Mouse (Mus musculus): ENCODE measurements at regions not wholly inside any gene's neighbourhood (a gene's known extent, or its start where the extent isn't known, plus 50 kb on each side); places are given as distances from the start of the nearest gene placed in this dataset.
A peak's percentile ranks its signal among the peaks of the same experiment; 100 is the strongest.

DNA sequence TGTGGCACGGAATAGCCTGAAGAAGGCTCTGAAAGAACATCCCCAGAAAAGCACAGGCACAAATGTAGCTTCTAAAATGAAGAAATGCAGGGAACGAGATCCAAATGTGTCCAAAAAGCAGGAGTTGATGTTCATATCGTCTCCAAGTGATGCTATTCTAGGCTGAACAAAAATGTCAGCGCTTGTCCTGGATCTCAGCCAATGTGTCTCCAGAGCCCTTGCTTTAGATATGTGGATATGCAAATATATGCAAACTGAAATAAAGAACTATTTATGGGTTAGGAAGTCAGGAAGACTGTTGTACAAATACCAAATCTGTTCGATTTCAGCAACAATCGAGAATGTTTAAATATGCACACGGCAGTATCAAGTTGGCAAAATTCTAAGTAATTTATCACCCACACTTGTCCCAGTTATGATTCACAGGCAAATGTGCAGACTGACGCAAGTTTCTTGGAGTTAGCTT is 320.4 kb downstream of the Synb start:
- DNase-seq, result peak; percentile 31

DNA sequence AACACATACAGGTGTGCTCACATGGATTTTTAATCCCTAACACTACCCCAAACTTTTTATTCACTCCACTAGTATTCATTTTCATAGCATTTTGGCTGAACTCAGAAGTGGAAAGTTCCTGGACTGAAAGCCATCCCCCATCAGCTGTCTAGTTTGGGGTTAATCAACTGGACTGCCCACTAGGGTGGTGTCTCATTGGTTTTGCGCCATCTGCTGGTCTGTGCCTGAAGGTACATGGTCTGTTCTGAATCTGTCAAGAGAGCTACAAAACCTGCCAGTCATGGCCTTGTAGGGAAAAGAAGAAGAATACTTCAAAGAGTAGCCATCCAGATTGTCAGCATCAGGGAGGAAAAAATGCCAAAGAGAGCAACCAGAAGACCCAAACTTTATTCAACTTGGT is 327.3 kb downstream of the Synb start:
- DNase-seq, result peak; percentile 77

DNA sequence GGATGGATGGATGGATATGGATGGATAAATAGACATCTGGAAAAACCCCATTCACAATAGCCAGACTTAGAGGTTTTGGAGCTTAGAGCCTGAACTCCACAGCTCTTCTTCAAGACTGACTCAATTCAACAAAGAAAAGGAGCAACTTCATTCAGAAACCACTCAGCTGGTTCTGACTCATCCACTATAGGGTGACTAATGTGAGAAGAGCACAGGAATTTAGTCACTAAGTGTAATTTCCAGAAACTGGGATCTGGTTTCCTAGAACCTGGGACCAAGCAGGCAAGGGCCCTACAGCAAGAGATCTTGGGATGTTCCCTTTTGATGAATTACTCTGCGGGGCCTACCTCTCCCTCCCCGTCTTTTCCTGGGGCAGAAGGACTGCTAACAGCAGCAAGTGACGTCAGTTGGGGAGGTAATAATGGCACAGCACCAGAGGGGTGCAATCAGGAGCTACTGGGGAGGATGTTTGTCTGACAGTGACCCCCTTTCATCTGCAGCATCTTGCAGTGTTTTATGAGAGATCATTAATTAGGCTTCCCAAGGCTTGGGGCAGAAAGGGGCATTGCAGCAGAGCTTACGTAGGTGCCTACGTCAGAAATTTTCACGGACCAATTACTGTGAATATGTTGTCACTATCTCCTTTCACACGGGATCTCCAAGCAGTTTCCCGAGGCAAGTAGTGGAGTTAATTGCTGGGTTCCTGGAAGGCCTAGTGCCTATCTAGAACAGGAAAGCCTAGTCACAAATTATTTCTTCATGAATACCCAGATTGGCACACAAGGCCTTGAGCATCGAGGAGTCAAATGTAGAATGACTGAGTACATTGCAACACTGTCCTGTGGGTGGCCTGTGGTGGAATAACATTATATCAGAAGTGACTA is 339.3 kb downstream of the Synb start:
- DNase-seq, result no peak

DNA sequence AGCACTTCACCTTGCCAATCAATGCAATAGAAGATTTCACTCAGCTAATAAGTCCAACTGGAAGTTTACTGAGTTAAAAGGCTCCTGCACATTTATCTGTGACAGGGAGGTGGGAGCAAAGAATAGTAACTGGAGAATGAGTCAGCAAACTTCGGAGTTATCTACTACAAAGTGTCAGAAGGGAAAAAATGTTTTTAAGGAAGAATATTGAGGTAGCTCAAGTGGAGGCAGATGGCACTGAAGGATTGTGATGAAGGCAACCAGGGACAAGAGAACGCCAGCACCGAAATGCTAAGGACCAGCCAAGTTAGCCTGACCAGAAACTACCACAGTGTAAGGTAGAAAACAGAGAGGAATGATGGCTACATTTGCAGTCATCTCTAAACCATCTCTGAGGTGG is 348.2 kb downstream of the Synb start:
- no peak for DNase-seq

DNA sequence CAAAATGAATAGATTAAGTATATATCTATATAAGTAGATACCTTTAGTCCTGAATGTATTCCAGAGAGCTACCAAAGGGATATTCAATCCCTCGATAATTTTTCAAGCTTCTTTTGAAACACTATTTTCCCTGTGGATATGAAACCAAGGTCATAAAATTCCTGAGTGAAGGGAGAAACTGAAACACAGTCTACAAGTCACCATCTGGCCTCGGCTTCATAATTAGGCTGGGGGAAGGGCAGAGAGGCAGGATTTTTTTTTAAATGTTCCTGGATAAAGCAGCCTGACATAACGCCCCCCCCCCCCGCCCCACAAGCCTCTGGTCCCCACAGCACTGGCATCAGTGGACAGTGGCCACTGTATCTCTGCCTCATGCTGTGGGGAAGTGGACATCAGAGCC is 348.7 kb downstream of the Synb start:
- DNase-seq, result no peak

DNA sequence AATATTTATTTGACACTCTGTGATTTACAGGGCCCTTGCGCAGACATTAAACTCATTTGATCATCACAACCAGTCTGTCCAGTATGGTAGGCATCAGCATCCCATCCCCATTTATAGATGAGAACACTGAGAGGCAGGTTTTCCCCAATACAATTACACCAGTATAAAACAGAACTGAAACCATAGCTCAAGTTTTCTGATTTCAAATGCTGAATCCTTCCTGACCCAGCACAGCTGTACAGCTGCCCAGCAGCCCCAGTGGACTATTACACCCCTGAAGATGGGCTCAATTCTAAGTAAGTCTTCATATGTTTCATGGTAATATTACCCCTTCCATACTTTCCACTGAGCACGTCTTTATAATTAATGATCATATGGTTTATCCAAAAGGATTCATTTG is 352.3 kb downstream of the Synb start:
- DNase-seq, result no peak

DNA sequence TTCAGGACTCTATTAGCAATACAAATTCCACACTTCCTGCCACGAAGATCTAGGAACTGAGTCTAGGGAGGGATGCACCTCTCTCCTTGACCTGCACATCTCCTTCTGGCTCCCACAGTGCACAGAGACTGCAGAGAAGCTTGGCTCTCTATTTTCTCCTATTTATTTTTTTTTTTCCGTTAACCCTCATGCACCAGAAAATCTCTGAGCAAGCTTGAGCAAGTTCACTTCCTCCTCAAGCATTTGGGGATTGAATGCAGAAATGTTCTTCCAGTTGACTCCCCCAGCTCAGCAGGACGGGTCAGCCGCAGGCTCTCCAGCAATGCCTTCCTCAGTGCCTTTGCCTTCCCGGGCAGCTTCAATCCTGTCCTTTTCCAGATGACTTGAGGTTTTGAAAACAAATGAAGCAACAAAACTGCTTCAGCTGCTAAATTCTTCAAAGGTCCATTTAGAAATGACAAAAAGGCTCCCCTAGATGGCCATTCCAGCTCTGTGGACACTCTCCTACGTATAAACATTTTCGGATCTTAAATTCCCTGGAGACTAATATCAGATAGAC is 352.9 kb downstream of the Synb start:
- DNase-seq, result no peak

DNA sequence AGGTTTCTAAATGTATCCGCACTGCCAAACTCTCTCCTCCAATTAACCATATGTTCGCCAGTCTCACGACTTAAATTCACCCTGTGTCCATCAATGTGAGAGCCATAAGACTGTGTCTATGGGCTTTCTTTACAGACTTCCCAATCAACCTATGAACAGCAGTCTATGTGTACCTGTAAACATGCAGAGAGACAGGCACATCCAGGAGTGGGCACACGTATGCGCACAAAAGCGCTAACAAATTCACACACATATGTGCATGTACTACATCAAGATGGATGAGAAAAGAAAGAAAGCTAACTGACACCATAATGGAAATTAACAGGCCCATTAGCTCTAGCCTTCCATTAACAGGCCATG is 358.8 kb downstream of the Synb start:
- no peak for DNase-seq

DNA sequence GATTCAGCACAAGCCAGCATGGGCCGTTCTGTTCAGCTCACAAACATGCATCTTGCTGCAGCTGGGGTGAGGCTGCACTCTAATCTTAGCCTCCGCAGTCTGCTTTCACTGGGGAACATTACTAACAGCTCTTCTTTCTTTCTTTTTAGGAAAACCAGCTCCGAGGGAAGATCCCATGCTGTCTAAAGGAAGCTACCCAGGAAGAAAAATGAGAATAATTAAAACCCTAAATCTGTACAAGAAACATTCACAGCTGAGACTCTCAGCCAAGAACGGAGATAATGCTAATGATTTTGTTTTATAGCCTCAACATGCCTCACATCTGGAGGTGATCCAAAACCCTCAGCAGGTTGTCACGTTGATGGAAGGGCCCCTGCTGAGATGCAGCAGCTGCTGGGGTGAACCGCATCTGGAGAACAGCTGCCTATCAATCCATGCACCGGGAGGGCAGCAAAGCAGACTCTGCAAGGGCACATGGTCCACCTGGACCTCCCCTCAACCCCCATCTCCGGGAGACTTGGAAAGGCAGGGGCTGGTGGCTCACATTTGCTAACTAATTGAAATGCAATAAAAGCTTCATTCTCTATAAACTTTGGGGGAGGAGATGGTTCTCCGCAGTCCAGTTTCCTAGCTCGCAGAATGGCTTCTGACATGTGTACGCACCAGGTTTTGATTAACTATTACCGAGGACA is 359.3 kb downstream of the Synb start:
- peak; percentile 25 for DNase-seq

DNA sequence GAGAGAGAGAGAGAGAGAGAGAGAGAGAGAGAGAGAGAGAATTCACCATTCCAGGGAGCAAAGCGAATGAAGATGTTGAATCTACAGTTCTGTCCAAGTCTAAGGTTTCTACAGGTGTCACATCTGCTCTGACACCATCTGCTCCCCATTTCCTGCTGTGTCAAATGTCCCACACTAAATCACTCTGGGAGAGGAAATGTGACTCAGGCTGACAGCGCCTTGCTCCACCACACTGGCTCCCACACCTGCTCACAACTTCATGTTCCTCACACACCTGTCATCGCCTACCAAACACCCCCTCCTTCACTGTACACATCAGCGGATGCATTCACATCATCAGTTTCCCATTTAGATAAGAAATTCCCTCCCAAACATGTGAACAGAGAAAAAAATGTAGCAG is 366.3 kb downstream of the Synb start:
- DNase-seq, result no peak

DNA sequence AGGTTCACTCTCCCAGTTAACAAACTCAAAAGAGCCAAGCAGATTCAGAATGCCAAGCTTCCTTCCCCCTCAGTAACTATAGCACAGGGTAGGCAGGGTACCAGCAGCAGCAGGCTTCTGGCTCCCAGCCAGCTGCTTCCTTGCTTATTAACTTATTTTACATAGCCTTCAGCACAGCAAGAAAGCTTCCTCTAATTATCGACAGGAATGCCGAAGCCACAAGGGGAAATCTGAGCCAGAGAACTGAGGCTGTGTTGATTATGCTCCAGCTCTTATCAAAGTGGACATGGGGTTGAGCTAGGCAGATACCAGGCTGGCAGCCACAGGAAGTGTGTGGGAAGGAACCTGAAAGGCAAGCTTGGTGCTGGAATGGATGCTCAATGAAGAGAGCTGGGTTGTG is 371.0 kb downstream of the Synb start:
- peak; percentile 29 for DNase-seq

DNA sequence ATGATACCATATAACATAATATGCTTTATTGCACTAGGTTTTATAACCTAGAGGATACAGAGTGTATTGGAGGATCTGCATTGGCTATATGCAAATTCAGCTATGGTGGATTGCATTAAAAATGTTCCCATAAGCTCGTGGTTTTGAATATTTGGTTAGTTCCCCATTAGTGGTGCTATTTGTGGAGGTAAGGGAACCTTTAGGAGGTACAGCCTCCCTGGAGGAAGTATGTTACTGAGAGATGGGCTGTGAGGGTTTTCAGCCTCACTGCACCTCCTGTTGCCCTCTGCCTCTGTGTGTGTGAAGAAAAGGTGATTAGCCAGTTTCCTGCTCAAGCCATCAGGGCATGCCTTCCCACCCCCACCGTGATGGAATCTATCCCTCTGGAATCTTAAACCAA is 372.1 kb downstream of the Synb start:
- DNase-seq, result no peak

DNA sequence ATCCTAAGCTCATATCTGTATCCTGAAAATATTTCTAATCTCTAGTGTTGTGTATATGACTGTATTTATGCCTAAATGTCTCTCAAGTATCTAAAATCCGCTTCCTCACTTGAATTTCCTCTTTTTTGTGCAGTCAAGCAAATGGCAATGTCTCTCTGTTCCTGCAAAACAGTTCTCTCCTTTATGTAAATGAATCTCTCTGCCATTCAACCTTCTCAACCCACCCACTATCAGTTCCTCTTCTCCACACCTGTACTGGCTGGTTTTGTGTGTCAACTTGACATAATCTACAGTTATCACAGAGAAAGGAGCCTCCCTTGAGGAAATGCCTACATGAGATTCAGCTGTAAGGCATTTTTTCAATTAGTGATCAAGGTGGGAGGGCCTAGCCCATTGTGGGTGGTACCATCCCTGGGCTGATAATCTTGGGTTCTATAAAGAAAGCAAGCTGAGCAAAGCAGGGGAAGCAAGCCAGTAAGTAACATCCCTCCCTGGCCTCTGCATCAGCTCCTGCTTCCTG is 375.5 kb downstream of the Synb start:
- no peak for DNase-seq

DNA sequence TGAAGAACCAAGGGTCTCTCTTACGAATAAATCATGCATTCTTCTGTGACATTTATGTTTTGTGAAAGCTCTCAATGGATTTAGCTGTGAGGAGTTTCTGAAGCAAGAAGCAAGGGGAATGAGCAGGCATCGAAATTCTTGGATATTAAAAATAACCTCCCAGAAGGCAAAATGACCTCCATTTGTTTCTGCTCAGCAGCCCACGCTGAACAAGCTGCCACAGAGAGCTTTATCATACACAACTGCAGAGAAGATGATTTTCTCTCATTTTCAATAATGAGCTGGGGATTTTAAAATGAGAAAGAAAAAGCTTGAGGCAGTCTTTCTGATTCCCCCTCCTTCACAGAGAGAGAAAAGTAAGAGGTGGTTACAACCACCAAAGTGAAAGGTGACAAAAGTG is 394.2 kb downstream of the Synb start:
- DNase-seq, result no peak

DNA sequence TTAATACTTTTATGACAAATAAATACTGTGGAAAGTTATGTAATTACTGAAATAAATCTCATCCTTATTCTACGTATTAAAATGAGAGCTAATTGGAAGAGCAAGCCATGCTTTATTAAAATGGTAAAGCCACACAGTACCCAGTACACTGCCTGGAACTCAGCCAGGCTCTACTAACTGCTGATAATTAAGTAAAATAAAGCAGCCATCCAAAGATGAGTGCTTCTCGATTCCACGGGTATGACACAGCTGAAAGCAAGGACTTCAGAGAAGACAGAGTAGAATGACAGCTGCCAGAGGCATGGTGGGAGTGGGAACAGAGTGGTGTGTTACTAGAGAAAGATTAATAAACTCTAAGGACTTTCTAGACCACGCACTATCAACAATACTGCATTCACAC is 416.9 kb downstream of the Synb start:
- no peak for DNase-seq

DNA sequence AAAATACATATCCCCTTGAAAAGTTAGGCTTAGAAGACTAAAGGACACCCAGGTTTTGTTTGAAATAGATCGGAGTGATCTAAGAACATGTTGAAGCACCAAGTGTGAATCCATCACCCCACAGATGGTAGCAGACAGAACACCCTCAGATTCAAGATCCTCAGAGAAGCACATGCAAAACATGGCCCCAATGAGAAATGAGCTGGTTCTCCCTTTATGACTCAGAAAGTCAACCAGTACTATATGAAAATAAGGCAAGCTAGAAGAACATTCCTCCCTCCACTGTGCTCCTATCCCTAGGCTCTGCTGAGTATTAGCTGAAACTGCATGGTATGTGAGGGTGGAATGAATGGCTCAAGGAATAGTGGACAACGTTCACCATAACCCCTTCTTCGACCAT is 433.0 kb downstream of the Synb start:
- no peak for DNase-seq

DNA sequence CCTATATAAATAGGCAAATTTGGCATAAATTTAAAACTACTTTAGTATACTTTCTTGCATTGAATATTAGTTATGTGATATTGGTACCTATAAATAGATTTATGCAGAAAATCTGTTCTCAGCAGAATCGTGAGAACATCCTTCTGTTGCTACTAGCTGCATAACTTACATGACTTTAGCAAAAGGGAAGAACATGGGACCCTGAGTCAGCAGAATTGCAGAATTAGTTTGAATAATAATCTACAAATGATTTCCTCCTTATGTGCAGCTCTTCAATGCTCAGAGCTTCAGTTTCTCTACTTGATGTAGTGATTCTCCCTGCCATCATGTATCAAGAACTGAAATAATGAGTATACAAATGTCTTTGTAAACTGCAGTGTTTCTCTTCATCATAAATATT is 436.2 kb downstream of the Synb start:
- DNase-seq, result no peak

DNA sequence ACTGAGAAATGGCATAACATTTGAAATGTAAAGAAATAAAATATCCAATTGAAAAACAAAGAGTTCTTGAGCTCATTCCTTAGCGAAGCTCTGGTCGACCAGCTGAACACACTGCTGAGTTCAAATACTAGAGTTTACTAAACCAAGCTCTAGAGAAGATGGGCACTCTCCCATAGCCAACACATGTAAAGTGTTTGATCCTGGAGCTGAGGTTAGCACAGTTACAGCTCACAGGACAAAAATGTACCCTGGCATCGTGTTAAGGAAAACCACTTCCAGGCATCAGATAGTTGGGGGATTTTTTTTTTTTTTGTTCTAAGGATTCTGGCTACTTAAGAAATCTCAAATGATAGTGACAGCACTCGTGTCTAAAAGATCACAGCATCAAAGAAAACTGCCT is 445.6 kb downstream of the Synb start:
- DNase-seq, result no peak

DNA sequence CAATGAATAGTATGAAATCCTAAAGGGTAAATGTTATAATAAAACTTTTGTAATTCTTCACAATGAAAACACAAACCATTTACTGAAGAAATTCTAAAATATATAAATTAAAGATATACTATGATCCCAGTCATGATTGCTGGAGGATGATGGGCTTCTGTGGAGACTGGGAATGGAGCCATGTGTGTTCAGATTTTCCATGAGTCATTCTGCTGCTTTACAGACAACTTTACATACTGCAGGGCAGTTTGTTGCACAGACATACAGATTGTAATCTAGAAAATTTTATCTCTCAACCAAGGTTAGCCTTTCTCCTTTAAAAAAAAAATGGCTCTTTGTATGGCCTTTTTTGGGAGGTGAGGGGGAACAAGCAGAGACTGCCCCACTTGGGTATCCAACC is 446.5 kb downstream of the Synb start:
- DNase-seq, result no peak

DNA sequence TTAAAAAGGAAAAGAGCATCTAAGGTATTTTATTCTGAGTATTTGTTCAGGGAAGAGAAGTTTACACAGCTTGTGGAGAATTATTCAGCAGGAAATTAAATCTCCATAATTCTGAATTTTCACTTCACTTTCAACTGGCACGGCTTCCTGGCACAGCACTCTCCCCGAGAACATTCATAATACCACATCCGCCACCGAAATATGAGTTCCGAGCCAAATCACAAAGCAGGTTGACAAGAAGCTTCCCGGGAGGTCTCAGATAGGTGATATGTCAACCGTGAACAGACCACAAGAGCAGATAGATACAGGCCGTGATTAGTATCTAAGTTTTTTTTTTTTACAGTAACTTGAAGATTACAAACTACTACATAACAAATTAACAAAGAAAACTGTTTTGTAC is 473.9 kb downstream of the Synb start:
- DNase-seq, result no peak

DNA sequence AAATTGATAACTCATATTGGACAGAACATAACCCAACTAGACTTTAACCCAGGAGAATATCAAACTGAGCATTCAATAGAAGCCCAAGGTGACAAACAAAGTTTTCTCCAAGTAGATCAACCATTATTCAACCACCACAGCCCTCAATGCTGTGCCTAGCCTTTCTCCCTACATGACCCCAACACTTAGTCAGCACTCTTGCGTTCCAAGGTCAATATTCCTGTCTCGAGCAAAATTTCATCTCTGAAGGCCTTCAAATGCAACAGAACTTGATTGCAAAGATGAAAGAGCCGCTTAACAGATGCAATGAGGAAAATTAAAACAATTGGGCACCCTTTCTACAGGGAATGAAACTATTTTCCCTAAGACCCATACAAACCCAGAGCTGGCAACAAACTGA is 485.1 kb downstream of the Synb start:
- DNase-seq, result no peak

DNA sequence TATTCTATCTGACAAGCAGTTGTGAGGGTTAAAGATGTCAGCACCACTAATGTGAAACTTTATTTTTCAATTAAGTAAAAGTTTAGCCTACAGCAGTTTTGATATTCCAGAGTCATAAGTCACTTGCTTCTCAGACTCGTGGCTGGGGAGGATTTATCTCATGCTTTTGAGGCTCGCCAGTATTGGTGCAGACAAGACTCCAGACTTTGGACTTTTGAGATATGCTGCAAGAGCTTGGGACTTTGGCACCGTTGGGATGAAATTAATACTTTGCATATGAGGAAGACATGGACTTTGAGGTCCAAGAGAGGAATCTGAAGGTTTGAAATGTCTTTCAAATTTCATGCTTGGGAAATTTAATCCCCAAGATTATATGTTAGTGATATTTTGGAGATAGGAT is 486.2 kb downstream of the Synb start:
- DNase-seq, result no peak

DNA sequence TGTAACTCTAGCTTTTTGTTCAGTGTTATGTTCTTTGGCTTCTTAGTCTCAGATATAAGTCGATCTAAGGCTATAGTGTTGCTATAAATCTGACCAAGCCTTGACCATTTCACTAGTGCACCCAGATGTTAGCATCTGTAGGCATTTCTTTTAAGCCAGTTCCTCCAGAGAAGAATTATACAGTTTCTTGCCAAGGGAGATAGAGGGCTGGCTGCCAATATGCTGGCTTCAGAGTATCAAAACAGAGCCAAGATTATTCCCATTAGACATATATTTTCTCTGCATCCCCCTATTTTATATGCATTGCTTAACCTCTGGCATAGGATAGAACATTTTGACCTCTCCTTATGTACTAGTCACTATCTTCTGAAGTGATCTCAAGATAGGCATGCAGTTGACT is 487.5 kb downstream of the Synb start:
- peak; percentile 6 for DNase-seq

DNA sequence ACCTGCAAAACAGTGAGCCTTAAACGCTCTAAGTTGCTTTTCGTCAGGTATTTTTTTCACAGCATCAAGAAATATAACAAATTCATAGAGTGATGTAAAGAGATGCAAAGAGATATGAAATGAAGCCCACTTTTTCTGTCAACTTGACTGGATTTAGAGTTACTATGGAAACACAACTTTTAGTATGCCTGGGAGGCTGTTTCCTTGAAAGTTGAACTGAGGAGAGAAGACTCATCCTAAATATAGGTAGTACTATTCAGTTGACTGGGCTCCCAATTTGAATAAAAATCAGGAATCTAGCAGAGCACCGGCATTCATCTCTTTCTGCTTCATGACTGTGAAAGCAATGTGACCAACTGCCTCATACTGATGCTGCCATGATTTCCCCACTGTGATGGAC is 509.7 kb downstream of the Synb start:
- no peak for DNase-seq
